Mouse (Mus musculus): Measurements from ENCODE around the gene Pbld1.

GRCm38 (mm10) chr10:63026795-63027160 lies 33.2 kb upstream of the Pbld1 start:
- TF ChIP-seq ZKSCAN1 (IDR thresholded peaks at IDR 0.05; ENCODE audit: low read depth, low read length) = no peak
- no peak for TF ChIP-seq TCF12 (IDR thresholded peaks at IDR 0.05; ENCODE audit: low read depth, low read length)
- TF ChIP-seq CTCF (IDR thresholded peaks at IDR 0.05 in 2 of 3, conservative IDR thresholded peaks at IDR 0.05 in 1 of 3; ENCODE audit: control insufficient read depth in 1 of 3, insufficient read depth in 1 of 3, low read depth in 2 of 3, low read length in 3 of 3, poor library complexity in 1 of 3, severe bottlenecking in 1 of 3) = no peak
- TF ChIP-seq MAZ (IDR thresholded peaks at IDR 0.05; ENCODE audit: low read depth, low read length) = no peak
- no peak for TF ChIP-seq ZNF384 (IDR thresholded peaks at IDR 0.05; ENCODE audit: low read depth, low read length)
- TF ChIP-seq POLR2AphosphoS5 (IDR thresholded peaks at IDR 0.05; ENCODE audit: borderline replicate concordance, low read depth, low read length) = no peak
- TF ChIP-seq E2F4 (IDR thresholded peaks at IDR 0.05; ENCODE audit: borderline replicate concordance, low read depth, low read length) = no peak
- no peak for TF ChIP-seq ETS1 (IDR thresholded peaks at IDR 0.05; ENCODE audit: low read depth, low read length)
- TF ChIP-seq POLR2A (IDR thresholded peaks at IDR 0.05; ENCODE audit: control insufficient read depth in 1 of 2, insufficient read depth in 1 of 2, low read depth in 1 of 2, low read length in 2 of 2, poor library complexity in 1 of 2) = no peak
- no peak for TF ChIP-seq USF1 (IDR thresholded peaks at IDR 0.05; ENCODE audit: low read depth, low read length)
